Mouse (Mus musculus) lung, postnatal 14 days (tissue): ENCODE measurements around the gene Foxl1.

Source experiments
- DNase-seq: peaks from one replicate; pipeline ENCODE4 v3.0.0; 2021

Foxl1 gene

GRCm38 (mm10) chr8:121104049-121104818, 23.5 kb upstream of the Foxl1 start:
- peak; percentile 84 for DNase-seq

- DNase-seq = peak; percentile 99
Measured at GRCm38 (mm10) chr8:121107668-121108656, 19.8 kb upstream of the Foxl1 start, which contains the start of gene Mthfsd. Gene Mthfsd, minus strand, starts transcription at chr8:121108392.

- DNase-seq = no peak
Measured at GRCm38 (mm10) chr8:121108657-121109056, 19.1 kb upstream of the Foxl1 start.

- no peak for DNase-seq
Measured at GRCm38 (mm10) chr8:121111145-121111907, 16.4 kb upstream of the Foxl1 start.

- peak; percentile 98 for DNase-seq
Measured at GRCm38 (mm10) chr8:121113261-121113660, 14.5 kb upstream of the Foxl1 start.

GRCm38 (mm10) chr8:121115136-121115535, 12.6 kb upstream of the Foxl1 start:
- no peak for DNase-seq

- DNase-seq = peak; percentile 86
Measured at GRCm38 (mm10) chr8:121115948-121116347, 11.8 kb upstream of the Foxl1 start, which contains the start of gene Foxc2. Gene Foxc2, plus strand, starts transcription at chr8:121116171.

GRCm38 (mm10) chr8:121116591-121117185, 11.1 kb upstream of the Foxl1 start:
- peak; percentile 17 for DNase-seq

GRCm38 (mm10) chr8:121117186-121117651, 10.5 kb upstream of the Foxl1 start:
- DNase-seq = no peak

GRCm38 (mm10) chr8:121117906-121118305, 9.8 kb upstream of the Foxl1 start:
- no peak for DNase-seq

- DNase-seq = no peak
Measured at GRCm38 (mm10) chr8:121118634-121119420, 8.9 kb upstream of the Foxl1 start.

GRCm38 (mm10) chr8:121119635-121120455, 7.9 kb upstream of the Foxl1 start:
- DNase-seq = no peak

GRCm38 (mm10) chr8:121120456-121121419, 7.0 kb upstream of the Foxl1 start:
- DNase-seq = no peak

GRCm38 (mm10) chr8:121121704-121122103, 6.0 kb upstream of the Foxl1 start:
- no peak for DNase-seq

- DNase-seq = no peak
Measured at GRCm38 (mm10) chr8:121122368-121122767, 5.4 kb upstream of the Foxl1 start.

- no peak for DNase-seq
Measured at GRCm38 (mm10) chr8:121123113-121123512, 4.6 kb upstream of the Foxl1 start.

- DNase-seq = no peak
Measured at GRCm38 (mm10) chr8:121124547-121125239, 3.0 kb upstream of the Foxl1 start.

- DNase-seq = peak; percentile 68
Measured at GRCm38 (mm10) chr8:121125311-121125876, 2.3 kb upstream of the Foxl1 start.
